Mouse (Mus musculus) midbrain, embryonic 14.5 days (tissue): ENCODE results near the gene Bag3. TPM values are rescaled to one million over a fixed set of nuclear protein-coding genes. Genes with fewer than 3 reads are reported as not detected.

Experiments used
- ATAC-seq: fragments of 200-750 bp; cut with Nextera tagmentation; 2 replicates; pipeline ENCODE4 v1.8.0; 2017; ENCODE audit warnings: moderate number of reproducible peaks, moderate library complexity; ENCODE audit not compliant: low FRiP score, low TSS enrichment
- DNase-seq: peaks from one replicate; pipeline ENCODE4 v3.0.0-alpha.2; 2015
- H3K27ac ChIP-seq: fragments of 300-500 bp; sonication (generic); replicated peaks from 2 replicates; pipeline ENCODE4 v1.5.1; 2014; ENCODE audit warnings: mild to moderate bottlenecking, low read depth, low read length, moderate library complexity
- H3K27me3 ChIP-seq: fragments of 300-500 bp; sonication (generic); 2 replicates; pipeline ENCODE4 v1.6.1; 2014; ENCODE audit warnings: low read length, control low read depth, mixed read lengths; ENCODE audit not compliant: control insufficient read depth, insufficient read depth
- H3K36me3 ChIP-seq: fragments of 300-500 bp; sonication (generic); 2 replicates; pipeline ENCODE4 v1.6.1; 2014; ENCODE audit warnings: low read length, control low read depth; ENCODE audit not compliant: control insufficient read depth, insufficient read depth
- H3K4me1 ChIP-seq: fragments of 300-500 bp; sonication (generic); 2 replicates; pipeline ENCODE4 v1.6.1; 2014; ENCODE audit warnings: mild to moderate bottlenecking, antibody characterized with exemption, low read length, control low read depth; ENCODE audit not compliant: control insufficient read depth, insufficient read depth
- H3K4me2 ChIP-seq: fragments of 300-500 bp; sonication (generic); 2 replicates; pipeline ENCODE4 v1.6.1; 2014; ENCODE audit warnings: mild to moderate bottlenecking, low read length, moderate library complexity
- H3K4me3 ChIP-seq: fragments of 300-500 bp; sonication (generic); replicated peaks from 2 replicates; pipeline ENCODE4 v1.5.1; 2014; ENCODE audit warnings: low read depth, low read length
- H3K9ac ChIP-seq: fragments of 300-500 bp; sonication (generic); replicated peaks from 2 replicates; pipeline ENCODE4 v1.6.1; 2014; ENCODE audit warnings: mild to moderate bottlenecking, low read length, moderate library complexity
- H3K9me3 ChIP-seq: fragments of 300-500 bp; sonication (generic); 2 replicates; pipeline ENCODE4 v1.6.1; 2016; ENCODE audit warnings: low read length, control low read depth, mixed read lengths; ENCODE audit not compliant: control insufficient read depth
- WGBS: fragments of 180-500 bp; shearing (Covaris S2); extraction: QIAGEN DNeasy Blood & Tissue Kit; methylation state at CpG from one replicate; pipeline ENCODE4 v1.1.7; 2014; 5-methylcytosine and 5-hydroxymethylcytosine counted together
- polyA plus RNA-seq: library from polyadenylated mRNA; unstranded; fragments of >200 nt; fragmentation: Nextera tagmentation; extraction: Ambion mirVana; gene quantifications from 2 replicates; pipeline ENCODE4 v1.2.1, GENCODE M21; 2014

Gene Bag3
- polyA plus RNA-seq, 1 experiment from 2014 or later = 1.7 TPM

- H3K27ac ChIP-seq = no peak overlapping the region
- no peaks in the 10 kb centered on the region for H3K36me3 ChIP-seq
- WGBS = 81% methylated on average over 10 of the region's 10 CpGs
- no peak for ATAC-seq
- H3K4me1 ChIP-seq = no peaks in the 10 kb centered on the region
- no peak for DNase-seq
- H3K27me3 ChIP-seq = no peaks in the 10 kb centered on the region
- no peak overlapping the region for H3K4me3 ChIP-seq
- H3K4me2 ChIP-seq = no peak overlapping the region
- H3K9ac ChIP-seq = no peak overlapping the region
- no peaks in the 10 kb centered on the region for H3K9me3 ChIP-seq
These were observed 55.0 kb downstream of the Bag3 start for GRCm38 (mm10) chr7:128578199-128578945.

DNA sequence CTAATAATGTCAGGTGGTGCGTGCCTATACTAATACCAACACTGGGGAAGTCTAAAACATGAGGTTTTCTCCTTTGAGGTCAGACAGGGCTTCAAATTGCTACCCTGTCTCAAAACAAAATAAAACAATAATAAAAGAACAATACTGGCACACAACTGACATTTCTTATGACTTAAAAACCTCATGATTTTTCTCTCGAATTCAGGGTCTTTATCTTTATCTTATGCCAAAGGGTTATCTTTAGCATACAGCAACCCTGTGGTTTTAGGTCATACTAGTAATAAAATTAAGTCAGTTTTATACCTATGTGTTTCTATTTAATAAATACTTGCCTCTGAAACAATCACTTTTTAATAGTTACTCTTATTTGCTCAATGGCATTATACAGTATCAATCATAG lies 56.0 kb downstream of the Bag3 start:
- Histone ChIP-seq H3K4me2 (no peak overlapping the region), H3K27ac (no peak overlapping the region), H3K9ac (no peak overlapping the region), H3K4me1 (no peaks in the 10 kb centered on the region), H3K4me3 (no peak overlapping the region), H3K36me3 (no peaks in the 10 kb centered on the region), H3K27me3 (no peaks in the 10 kb centered on the region), H3K9me3 (no peaks in the 10 kb centered on the region)
- ATAC-seq (no peak), DNase-seq (no peak)
- 93% methylated on average over 2 of the region's 2 CpGs for WGBS

GRCm38 (mm10) chr7:128580318-128580717 lies 56.9 kb downstream of the Bag3 start:
- Histone ChIP-seq H3K9ac (no peak overlapping the region), H3K4me1 (no peaks in the 10 kb centered on the region), H3K36me3 (no peaks in the 10 kb centered on the region), H3K27me3 (no peaks in the 10 kb centered on the region), H3K9me3 (no peaks in the 10 kb centered on the region), H3K4me2 (no peak overlapping the region), H3K4me3 (no peak overlapping the region), H3K27ac (no peak overlapping the region)
- ATAC-seq (no peak), DNase-seq (no peak)
- WGBS = 91% methylated on average over 6 of the region's 6 CpGs

GRCm38 (mm10) chr7:128581864-128582484 lies 58.6 kb downstream of the Bag3 start:
- H3K27me3 ChIP-seq = no peaks in the 10 kb centered on the region
- 76% methylated on average over 15 of the region's 15 CpGs for WGBS
- H3K4me2 ChIP-seq = no peak overlapping the region
- no peaks in the 10 kb centered on the region for H3K4me1 ChIP-seq
- H3K9me3 ChIP-seq = no peaks in the 10 kb centered on the region
- peak overlapping the region; percentile 60 for H3K27ac ChIP-seq
- no peak overlapping the region for H3K9ac ChIP-seq
- DNase-seq (peak; percentile 73), ATAC-seq (no peak)
- H3K4me3 ChIP-seq = no peak overlapping the region
- no peaks in the 10 kb centered on the region for H3K36me3 ChIP-seq

GRCm38 (mm10) chr7:128583213-128583948 lies 60.0 kb downstream of the Bag3 start:
- WGBS = 83% methylated on average over 6 of the region's 6 CpGs
- Histone ChIP-seq H3K4me2 (no peak overlapping the region), H3K9ac (no peak overlapping the region), H3K9me3 (no peaks in the 10 kb centered on the region), H3K4me1 (no peaks in the 10 kb centered on the region), H3K27me3 (no peaks in the 10 kb centered on the region), H3K36me3 (no peaks in the 10 kb centered on the region), H3K4me3 (no peak overlapping the region), H3K27ac (no peak overlapping the region)
- no peak for ATAC-seq
- DNase-seq = no peak

DNA sequence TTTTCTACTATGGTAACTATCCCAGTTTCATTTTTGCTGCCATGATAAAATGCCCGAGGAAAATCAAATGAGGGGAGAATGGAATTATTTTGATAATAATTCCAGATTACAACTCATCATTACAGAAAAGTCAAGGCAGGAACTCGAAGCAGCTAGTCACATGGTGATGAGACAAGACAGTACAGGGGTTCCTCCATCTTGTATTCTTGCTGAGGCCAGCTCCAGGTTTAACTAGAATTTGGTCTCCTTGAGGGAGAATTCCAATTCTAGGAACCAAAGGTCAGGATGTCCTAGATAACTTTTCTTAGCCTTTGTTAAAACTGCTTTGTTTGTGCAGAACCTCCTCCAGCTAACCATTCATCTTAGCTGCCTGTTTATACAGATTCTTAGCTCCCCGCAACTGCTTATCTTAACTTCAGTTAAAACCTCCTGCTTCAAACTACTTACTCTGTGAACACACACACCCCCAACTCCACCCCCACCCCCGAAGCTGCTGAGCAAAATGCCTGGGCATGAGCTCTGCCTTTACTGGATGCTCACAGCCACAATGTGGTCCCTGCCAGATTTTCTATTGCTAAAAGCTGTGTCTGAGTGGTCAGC lies 64.0 kb downstream of the Bag3 start:
- H3K36me3 ChIP-seq = no peaks in the 10 kb centered on the region
- no peaks in the 10 kb centered on the region for H3K27me3 ChIP-seq
- H3K9me3 ChIP-seq = no peaks in the 10 kb centered on the region
- no peak for ATAC-seq
- H3K4me3 ChIP-seq = no peak overlapping the region
- H3K4me1 ChIP-seq = peaks cover 10% of the 10 kb centered on the region
- 78% methylated on average over 4 of the region's 4 CpGs for WGBS
- no peak for DNase-seq
- H3K4me2 ChIP-seq = no peak overlapping the region
- no peak overlapping the region for H3K9ac ChIP-seq
- no peak overlapping the region for H3K27ac ChIP-seq

- Histone ChIP-seq H3K9me3 (no peaks in the 10 kb centered on the region; the same call in 1 of the 2 replicates), H3K4me1 (peaks cover 19% of the 10 kb centered on the region), H3K4me2 (peak overlapping the region; percentile 3; the same call in 1 of the 2 replicates), H3K36me3 (no peaks in the 10 kb centered on the region), H3K4me3 (no peak overlapping the region), H3K27me3 (no peaks in the 10 kb centered on the region), H3K27ac (peak overlapping the region; percentile 72), H3K9ac (no peak overlapping the region)
- 4% methylated on average over 9 of the region's 9 CpGs for WGBS
- DNase-seq (peak; percentile 69), ATAC-seq (peak; percentile 40; the same call in 1 of the 2 replicates)
These were observed 68.1 kb downstream of the Bag3 start for GRCm38 (mm10) chr7:128591345-128592084.
